Mouse (Mus musculus) bone marrow, adult 2 months (tissue): Measurements from ENCODE around the gene Slc24a3.

ENCODE experiments used
- CTCF ChIP-seq: fragments of 200-500 bp; IDR thresholded peaks from 2 replicates; pipeline ENCODE4 v1.5.1; 2011; ENCODE audit warnings: low read length, control low read depth; ENCODE audit not compliant: control insufficient read depth, insufficient read depth
- POLR2A ChIP-seq: fragments of 200-500 bp; IDR thresholded peaks from 2 replicates; pipeline ENCODE4 v1.6.1; 2011; ENCODE audit warnings: low read depth, mild to moderate bottlenecking, control low read depth, low read length, borderline replicate concordance; ENCODE audit not compliant: control insufficient read depth

DNA sequence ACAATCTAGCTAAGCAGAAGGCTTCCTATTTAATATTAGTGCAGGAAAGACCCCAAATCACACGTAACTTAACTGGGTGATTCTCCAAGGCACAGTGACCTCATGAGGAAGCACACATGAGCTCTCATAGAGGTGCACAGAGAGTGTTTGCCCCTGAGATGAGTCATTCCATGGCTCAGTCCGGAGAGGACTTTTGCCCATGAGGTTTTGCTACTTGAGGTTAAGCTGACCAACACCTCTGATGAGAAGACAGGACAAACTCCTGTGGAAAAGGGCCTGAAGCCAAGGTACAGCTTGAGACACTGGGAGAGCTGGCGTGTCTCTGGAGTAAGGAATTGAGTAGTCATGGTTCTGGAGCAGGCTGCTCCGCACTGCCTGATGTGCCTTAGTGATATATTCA is 56.1 kb downstream of the Slc24a3 start:
- TF ChIP-seq POLR2A (no peak), CTCF (no peak)
